Mouse (Mus musculus): ENCODE measurements around the gene S1pr2.

- TF ChIP-seq POLR2A (IDR thresholded peaks at IDR 0.05; ENCODE audit: borderline replicate concordance, extremely low read depth, low read depth, low read length) (peak; percentile 100), CTCF (IDR thresholded peaks at IDR 0.05; ENCODE audit: insufficient read depth, low read length) (no peak)
These were observed 39.1 kb upstream of the S1pr2 start, which contains the start of gene Icam1 for GRCm38 (mm10) chr9:21015571-21016130.
